Mouse (Mus musculus): ENCODE data around the gene Tsen54.

Gene Tsen54

DNA sequence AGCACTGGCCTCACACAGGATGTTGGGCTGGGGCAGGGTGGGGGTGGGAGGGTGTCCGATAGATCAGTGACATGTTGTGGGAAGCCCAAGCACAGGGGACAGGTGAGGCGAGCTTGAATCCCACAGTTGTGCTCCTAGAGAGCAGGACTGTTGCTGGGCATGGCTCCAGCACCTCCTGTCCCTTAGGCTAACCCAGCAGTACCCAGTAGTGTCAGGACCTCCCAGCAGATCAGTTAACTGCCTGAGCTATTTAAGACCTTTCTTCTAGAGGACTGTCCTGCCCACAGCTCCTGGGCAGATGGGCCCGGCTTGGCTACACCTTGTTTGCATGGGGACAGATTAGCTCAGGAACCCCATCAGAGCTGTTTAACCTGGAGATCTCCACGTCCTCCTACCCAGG, 14.5 kb downstream of the Tsen54 start:
- 78% methylated on average over 4 of the region's 4 CpGs for WGBS

DNA sequence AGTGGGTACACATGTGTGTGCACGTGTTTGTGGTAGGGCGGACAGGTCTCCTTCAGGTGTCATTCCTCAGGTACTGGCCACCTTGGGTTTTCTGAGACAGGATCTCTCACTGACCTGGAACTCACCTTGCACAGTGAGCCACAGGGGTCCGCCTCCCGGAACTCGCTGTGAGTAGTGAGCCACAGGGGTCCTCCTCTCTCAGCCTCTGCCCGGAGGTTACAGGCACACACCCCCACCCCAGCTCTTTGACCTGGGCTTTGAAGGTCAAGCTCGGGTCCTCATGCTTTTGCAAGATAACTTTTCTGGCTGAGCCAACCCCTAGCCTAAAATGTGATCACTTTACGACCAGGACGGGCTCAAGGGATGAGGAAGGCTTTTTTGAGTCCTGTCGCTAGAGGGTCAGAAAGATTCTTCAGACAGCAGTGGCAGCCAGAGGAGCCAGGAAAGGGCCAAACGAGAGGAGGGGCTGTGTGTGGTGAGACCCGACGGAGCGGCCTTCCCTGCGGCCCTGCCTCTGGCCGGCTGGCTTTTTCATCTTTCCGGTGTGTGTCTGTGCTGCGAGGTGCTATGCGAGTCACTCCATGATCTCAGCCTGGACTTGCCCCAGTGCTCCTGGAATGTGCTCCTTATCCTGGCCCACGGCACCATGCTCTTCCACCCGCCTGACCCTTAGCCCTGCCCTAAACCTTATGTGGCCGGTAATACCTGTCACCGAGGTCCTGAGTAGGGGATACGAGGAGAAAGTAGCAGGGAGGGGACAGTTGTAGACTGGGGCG, 16.2 kb downstream of the Tsen54 start:
- 50% methylated on average over 25 of the region's 25 CpGs for WGBS

DNA sequence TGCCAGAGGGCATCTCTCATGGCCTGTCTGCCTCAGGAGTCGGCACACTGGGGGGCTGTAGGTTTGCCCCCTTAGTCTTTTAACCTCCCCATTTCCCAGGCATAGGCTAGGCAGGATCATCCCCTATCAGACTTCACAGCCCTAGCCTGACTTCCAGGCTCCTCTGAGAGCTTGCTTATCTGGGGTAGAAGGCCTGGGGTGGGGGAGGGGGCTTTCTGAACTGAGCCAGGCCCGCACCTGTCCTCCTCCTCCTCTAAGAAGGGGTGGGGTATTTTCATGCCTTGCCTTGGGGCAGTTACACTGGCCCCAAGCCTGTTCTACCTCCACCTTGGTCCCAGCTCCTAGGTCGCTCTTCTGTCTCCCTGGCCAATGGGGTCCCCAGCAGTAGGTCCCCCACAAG, 17.0 kb downstream of the Tsen54 start:
- 69% methylated on average over 3 of the region's 3 CpGs for WGBS

DNA sequence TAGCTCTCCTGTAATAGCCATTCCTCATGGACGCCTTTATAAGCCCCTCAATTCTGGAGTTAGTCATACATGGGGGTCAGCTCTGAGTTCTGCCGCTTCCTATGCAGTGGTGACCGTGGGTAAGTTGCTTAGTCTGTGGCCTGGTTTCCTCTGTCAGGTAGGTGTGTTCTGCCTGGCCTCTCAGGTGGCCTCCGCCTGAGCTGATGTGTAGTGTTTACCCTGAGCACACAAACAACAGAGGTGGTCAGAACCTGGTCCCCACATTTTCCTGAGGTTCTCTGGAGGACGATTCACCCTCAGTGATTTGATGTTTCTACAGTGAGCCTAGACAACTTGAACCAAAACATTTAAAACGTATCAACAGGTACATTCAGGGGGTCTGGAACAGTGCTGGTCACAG, 17.5 kb downstream of the Tsen54 start:
- 86% methylated on average over 6 of the region's 6 CpGs for WGBS

DNA sequence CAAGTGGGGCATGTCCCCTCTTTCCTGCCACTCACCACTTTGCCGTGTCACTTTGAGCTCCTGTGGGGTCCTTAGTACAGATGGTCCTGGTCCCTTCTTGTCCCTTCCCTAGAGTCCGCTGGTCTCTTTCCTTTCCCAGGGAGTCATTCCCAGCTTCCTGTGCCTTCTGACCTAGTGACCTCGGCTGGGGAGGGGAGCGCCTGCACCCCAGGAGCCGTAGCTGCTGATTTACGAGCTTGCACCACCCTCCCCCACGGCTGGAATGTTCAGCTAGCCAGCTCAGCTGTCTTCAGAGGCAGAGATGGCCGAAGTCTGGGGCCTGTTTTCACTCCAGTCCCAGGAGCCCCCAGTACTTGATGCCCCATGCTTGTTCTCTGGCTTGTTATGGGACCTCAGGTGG, 18.0 kb downstream of the Tsen54 start:
- 57% methylated on average over 8 of the region's 8 CpGs for WGBS

DNA sequence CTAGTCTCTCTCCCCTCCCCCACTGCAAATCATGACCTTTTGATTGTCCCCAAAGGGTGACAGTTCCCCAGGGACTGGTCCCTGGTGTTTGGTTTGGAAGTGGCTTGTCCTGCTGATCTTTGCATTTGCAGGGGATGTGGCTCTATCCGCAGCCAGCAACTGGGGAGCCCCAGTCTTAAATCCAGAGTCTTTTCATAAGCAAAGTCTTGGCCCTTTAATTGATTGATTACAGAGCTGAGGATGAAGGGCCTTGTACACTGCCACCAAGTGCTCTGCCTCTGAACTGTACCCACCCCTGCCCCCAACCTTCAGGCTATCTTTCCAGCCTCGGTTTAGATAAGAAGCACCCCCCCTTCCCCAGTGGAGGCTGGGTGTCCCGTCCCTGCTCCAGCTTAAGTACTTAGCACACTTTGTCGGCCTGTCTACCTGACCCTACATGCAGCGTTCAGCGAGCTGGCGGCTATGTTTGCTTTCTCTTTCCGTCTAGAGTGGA, 18.5 kb downstream of the Tsen54 start:
- WGBS: 65% methylated on average over 8 of the region's 8 CpGs

DNA sequence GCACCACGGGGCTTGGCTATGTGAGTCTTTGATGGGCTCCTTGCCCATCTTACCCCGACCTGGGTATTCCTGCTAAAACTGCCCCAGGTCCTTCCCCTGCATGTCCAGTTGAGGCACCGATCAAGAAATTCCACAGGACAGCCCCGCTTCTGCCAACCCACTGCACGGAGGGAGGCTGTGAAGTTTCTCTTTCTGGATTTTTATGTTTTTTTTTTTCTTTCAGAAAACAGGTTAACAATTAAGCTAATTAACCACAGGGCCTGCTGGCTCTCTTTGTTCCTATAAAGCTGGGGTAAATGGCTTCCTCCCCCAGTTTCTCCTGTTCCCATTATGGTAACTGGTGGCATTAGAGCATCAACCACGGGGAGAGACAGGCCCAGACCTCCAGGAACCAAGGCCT, 19.5 kb downstream of the Tsen54 start:
- WGBS: 82% methylated on average over 6 of the region's 6 CpGs

DNA sequence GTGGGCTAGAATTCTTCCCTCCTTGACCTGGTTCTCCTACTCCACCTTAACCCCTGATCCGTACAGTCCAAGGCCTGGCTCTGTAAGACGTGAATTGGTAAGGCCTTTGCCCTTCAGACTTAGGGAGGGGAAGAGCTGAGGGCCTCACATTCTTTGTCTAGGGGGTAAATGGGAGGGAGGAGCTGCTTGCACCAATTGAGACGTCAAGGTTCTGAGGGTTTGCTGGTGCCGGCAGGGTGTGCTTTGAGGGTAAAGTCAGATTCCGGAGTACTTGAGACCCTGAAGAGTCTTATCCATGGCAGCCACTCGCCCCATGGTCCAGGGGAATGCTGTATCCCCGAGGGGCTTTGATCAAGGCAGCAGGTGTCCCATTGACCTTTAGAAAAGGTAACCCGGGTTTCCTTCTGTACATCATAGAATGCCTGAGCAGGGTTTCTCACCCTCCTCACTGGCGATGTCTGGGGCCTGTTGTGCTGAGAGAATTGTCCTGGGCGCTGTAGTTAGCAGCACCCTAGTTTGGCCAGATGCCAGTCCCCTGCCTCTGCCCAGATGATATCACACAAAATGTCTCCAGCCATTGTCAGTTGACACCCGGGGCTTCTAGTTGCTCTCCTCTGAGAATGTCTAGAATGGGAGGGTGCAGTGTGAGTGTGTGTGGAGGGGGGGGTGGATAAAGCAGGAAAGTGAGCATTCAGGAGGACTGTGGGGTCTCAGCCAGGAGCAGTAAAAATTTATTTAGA, 22.3 kb downstream of the Tsen54 start:
- 76% methylated on average over 11 of the region's 11 CpGs for WGBS

DNA sequence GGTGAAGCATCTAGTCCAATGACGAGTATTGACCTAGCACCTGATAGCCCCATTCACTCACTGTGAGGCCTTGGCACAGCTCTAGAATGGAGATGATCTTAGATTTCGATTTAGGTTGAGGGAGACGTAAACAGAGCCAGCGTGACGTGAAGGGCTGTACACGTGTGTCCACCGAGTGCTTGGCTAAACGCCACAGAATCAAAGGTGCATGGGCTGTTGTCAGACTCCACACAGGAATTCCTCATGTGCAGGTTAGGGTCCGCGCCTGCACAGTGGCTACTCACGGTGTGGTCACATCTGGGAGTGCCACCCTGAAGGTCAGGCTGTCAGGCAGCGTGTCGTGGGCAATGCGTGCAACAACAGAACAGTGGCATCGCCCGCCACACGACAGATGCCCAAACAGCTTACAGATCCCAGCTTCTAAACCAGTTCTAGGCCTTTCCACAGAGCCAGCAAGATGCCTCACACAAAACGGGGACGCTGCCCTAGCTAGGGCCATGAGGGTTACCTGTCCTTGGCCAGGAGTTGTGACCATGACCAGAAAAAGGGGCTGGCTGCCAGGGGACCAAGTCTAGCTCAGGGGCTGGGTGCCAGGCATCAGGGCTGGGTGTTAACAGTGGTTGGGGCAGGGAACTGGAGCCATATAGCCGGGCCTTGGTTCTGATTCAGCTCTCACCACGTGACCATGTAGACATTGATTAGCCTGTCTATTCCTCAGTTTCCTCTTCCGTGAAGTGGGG, 23.3 kb downstream of the Tsen54 start:
- 95% methylated on average over 22 of the region's 22 CpGs for WGBS

DNA sequence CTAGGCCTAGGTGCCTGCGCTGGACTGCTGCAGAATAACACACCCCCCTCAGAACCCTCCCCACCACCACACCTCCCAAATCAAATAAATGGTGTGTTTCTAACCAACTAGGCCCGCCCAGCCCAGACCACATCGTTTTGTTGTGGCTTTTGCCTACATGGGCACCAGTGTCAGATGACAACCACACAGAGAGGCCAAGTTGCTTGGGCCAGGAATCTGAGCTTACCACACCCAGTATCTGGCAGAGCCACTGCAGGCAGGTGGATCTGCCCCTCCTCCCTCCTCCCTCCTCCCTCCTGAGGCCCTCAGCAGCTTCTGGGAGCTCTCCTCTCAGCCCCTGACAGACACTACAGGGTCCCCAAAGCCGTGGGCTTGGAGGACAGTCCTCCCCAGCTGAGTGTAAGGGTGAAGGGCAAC, 24.4 kb downstream of the Tsen54 start:
- WGBS: 77% methylated on average over 4 of the region's 4 CpGs

DNA sequence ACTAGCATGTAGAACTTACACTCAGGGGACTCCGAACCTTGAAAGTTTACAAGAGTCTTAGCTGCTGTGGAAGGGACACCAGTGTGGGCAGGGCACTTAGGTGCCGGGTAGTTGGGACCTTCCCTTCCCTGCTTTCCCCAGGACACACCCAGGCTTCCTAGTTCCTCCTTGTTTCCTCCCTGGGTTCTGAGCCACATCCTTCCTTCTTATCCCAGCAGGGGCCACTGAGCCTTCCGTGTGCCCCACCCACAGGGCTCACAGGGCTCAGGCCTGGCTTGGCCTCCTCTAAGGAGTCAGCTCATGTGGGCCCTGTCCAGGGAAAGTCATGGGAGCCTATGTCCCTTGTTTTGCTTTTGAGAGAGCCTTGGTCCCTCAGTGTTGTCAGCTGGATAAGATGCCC, 25.2 kb downstream of the Tsen54 start:
- WGBS: 72% methylated on average over 3 of the region's 3 CpGs

DNA sequence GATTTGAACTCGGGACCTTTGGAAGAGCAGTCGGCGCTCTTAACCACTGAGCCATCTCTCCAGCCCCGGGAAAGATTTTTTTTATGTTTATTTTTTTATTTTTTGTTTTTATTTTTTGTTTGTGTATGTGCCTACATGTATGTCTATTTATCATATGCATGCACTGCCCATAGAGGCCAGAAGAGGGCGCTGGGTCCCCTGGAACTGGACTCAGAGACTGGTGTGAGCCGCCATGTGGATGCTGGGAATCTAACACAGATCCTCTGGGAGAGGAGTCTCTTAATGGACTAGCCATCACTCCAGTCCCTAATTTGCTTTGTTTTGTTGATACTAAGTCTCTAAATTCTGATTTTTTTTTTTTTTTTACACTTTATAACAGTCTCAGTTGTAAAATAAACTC, 26.5 kb downstream of the Tsen54 start:
- 87% methylated on average over 6 of the region's 6 CpGs for WGBS

DNA sequence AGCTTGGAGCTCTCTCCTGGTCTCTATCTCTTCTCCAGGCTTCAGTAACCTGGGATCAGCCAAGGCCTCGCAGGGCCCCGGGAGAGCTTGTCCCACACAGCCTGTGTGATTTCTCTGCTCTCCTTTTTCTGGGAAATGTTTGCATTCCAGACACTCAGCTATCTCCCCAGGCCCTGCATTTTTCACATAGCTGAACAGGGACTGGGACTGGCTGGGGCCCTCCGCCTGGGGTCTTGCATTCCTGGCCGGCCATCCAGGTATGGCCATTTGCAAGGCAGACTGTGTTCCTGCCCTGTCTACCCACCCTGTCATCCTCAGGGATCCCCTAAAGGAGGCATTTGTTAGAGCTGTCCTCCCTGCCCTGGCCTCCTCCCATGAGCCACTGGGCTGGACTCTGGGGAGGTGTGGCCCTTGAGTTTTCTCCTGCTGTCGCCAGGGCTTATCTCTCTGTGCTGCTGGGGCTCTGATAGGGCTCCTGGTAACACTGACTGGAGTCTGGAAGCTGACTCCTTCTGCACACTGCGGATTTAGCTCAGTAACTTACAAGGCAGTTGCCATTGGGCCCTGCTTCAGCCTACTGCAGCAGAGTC, 27.5 kb downstream of the Tsen54 start:
- 73% methylated on average over 6 of the region's 6 CpGs for WGBS

DNA sequence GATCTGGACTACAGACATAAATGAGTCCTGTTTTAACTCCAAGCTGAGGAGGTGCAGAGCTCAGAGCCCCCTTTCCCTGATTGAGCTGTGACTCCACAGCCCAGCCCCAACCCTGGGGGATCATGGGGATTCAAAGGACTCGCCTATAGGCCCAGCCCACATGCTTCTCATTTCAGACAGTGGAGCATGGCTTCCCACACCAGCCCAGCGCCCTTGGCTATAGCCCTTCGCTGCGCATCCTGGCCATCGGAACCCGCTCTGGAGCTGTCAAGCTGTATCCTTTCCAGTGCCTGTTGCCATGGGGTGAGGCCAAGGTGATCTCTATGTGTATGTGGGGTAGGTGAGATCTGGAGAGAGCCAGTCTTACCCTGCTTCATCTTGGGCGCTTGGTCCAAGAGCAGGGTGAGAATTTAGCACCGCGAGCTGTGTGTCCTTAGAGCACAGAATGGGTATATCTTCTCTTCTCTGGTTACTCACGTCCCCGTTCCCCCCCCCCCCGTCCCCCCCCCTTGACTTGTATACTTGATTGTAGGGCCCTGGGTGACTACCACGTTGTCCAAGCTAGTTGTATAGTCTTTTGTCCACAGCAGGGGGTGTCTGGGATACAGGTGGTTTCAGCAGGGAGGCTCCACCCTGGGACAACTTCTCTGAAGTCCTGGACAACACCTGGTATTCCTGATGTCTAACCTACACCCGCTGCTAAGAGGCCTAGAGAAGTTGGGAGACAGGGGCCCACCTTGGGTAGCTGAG, 28.8 kb downstream of the Tsen54 start:
- 94% methylated on average over 11 of the region's 14 CpGs for WGBS

DNA sequence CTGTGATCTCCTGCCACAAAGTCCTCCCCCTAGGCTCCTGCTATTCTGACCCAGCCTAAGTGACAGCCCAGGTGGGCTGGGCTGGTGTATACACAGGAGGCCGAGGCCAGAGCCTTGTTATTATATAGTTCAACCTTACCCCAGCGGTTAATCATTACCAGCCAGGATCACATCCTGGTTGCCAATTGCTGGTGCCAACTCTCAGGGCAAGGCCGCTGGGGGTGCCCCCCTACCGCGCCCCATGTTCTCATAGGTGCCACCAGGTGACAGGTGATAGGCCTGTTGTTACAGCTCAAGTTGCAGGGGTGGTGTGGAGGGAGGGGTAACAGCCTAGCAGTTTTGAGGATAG, 29.3 kb downstream of the Tsen54 start:
- WGBS: 93% methylated on average over 5 of the region's 5 CpGs

DNA sequence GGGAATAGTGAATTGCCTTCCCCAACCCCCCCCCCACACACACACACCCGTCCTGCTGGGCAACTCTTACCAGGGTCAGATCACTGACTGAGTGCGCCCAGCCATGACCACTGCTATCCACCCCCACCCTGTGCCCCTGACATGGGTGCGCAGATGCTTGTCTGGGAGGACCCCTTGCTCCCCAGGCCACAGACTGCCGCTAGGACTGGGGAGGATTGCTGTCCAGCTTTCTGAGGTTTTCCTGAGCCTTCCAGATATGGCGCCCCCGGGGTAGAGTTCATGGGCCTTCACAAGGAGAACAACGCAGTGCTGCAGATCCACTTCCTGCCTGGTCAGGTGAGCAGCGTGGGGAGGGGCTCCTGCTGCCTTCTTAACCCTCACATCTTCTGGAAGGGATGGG, 29.7 kb downstream of the Tsen54 start:
- WGBS: 84% methylated on average over 8 of the region's 8 CpGs

DNA sequence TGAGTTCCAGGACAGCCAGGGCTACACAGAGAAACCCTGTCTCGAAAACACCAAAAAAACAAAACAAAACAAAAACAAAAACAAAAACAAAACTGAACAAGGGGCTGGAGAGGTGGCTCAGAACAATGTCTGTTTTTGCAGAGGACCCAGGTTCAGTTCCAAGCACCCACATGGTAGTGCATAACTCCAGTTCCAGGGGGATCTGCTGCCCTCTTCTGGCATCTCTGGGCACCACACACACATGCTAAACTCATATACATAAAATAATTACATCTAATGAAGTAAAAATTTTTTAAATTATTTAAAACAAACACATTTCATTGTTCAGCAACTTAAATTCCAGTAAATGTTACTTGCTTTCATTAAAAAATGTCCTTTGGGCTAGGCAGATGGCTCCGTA, 31.3 kb downstream of the Tsen54 start:
- 95% methylated on average over 2 of the region's 2 CpGs for WGBS

DNA sequence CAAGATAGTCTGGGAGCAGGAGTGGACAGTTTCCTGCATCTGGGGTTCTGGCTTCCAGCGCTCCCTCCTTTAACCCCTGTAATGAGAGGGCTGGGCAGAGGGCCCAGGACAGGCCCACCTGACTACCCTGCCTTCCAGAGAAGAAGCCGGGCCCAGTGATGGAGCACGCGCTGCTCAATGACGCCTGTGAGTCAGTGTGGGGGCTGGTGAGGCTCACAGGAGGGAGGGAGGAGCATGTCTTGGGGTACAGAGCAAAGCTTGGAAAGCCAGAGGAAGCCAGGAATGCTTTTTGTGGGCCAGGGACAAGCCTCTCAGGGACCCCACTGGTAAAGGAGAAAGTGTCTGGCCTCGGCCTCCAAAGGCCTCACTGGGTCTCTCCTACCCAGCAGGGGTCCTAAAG, 40.1 kb downstream of the Tsen54 start:
- WGBS: 69% methylated on average over 6 of the region's 6 CpGs

DNA sequence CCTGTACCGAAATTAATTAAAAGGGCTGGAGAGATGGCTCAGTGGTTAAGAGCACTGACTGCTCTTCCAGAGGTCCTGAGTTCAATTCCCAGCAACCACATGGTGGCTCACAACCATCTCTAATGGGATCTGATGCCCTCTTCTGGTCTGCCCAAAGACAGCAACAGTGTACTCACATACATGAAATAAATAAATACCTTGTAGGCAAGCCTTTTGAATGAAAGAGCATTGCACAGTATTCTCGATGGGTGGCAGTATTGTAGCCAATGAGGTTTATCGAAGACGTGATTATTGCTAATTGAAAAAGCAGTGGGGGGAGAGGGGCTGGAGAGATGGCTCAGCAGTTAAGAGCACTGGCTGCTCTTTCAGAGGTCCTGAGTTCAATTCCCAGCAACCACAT, 42.6 kb downstream of the Tsen54 start:
- 91% methylated on average over 4 of the region's 4 CpGs for WGBS

DNA sequence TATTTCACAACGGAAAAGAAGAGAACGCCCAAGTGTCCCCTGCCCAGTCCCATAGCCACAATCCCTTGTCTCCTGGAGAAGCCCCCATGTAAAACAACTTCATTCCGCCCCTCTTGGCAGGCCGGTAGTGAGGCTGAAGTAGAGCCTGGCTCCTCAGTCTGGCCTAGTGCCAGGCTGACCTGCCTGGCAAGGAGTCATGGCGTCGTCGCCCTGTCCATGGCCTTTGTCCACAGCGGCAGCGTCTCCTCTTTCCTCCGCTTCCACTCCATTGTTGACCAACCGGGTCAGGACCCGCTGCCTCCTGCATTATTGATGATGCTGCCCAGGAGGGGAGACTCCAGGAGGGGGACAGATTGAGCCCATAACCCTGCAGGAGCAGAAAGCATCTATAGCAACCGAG, 43.4 kb downstream of the Tsen54 start:
- 67% methylated on average over 13 of the region's 13 CpGs for WGBS

DNA sequence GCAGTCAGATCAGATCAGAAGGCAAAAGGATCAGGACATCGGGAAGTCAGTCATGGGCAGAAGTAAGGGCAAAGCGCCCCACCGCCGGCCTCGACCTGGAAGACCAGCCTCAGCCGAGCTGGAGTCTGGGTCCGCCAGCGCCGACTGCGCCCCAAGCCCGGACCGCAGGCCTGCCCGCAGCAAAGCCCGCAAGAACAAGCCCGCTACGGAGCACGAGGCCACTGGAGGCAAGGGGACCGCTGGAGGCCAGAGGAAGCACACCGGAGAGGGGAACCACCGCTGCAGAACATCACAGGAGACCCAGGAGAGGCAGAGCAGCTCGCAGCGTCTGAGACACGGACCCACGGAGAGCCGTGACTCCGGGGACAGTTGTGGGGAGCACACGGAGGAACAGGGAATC, 43.8 kb downstream of the Tsen54 start, which contains the start of gene Myo15b:
Gene Myo15b (plus strand): TSS at position 53 of the 400 bp plus-strand sequence.
- 23% methylated on average over 27 of the region's 27 CpGs for WGBS
